Mouse (Mus musculus) spleen, adult 2 months (tissue): ENCODE data around the gene Zeb2.

Experiments
- CTCF ChIP-seq: fragments of 200-500 bp; IDR thresholded peaks from 2 replicates; pipeline ENCODE4 v1.5.1; 2011; ENCODE audit warnings: mild to moderate bottlenecking, inconsistent platforms; ENCODE audit not compliant: insufficient read depth, insufficient read length, insufficient replicate concordance; ENCODE audit errors: extremely low read depth
- POLR2A ChIP-seq: fragments of 200-500 bp; IDR thresholded peaks from 2 replicates; pipeline ENCODE4 v1.6.1; 2011; ENCODE audit warnings: low read depth, low read length, inconsistent platforms

GRCm38 (mm10) chr2:44978038-44978437 is 139.2 kb downstream of the Zeb2 start:
- TF ChIP-seq POLR2A: no peak
- no peak for TF ChIP-seq CTCF
